Mouse (Mus musculus) c-Kit-positive CD71-positive TER-119-negative erythroid progenitor cells, embryonic 14.5 days (primary cell): Measurements from ENCODE around the gene Rln1.

Experiments used
- DNase-seq: peaks from one replicate; pipeline ENCODE4 v3.0.0-alpha.2; 2013; ENCODE audit warnings: low read depth

The Rln1 gene

GRCm38 (mm10) chr19:29296166-29296565 is 38.3 kb downstream of the Rln1 start:
- no peak for DNase-seq

- DNase-seq: no peak
Measured at GRCm38 (mm10) chr19:29294756-29295155, 39.7 kb downstream of the Rln1 start.

- no peak for DNase-seq
Measured at GRCm38 (mm10) chr19:29292546-29292945, 41.9 kb downstream of the Rln1 start.

GRCm38 (mm10) chr19:29291532-29291931 is 42.9 kb downstream of the Rln1 start:
- no peak for DNase-seq

- DNase-seq: no peak
Measured at GRCm38 (mm10) chr19:29287863-29288262, 46.6 kb downstream of the Rln1 start.

GRCm38 (mm10) chr19:29285451-29285869 is 49.0 kb downstream of the Rln1 start:
- DNase-seq: no peak
